Mouse (Mus musculus): ENCODE results near the gene Atf5. TPM values are rescaled to one million over a fixed set of nuclear protein-coding genes. Genes with fewer than 3 reads are reported as not detected.
A peak's percentile ranks its signal among the peaks of the same experiment; 100 is the strongest.

Atf5 gene
- polyA plus RNA-seq, 1 experiment, result 939 TPM

DNA sequence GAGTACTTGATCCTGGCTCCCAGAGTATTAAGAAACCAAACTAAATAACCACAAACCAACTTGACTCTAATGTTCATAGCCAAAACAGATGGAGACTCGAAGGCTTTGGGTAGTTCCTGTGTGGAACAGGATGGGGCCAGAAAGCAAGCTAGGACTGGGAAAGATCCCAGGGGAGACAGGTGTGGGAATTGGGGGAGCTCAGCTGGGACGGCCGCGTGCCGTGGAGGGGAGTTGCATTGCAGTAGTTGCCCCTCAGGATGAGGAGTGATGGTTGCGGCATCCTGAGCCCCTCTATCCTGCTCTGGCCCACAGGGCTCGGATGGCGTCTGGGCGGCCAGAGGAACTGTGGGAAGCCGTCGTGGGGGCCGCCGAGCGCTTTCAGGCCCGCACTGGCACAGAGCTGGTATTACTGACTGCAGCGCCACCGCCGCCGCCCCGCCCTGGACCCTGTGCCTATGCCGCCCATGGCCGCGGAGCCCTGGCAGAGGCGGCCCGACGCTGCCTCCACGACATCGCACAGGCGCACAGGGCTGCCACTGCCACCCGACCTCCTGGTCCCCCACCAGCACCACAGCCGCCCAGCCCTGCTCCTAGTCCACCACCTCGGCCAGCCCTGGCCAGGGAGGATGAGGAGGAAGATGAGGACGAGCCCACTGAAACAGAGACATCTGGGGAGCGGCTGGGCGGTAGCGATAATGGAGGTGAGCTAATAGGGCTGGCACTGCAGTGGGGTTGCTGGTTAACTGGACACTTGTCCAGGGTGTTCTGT, 36.0 kb upstream of the Atf5 start:
- H3K36me3 ChIP-seq (ENCODE audit: control insufficient read depth, insufficient read depth), result no peaks in the 10 kb centered on the region
- H3K4me3 ChIP-seq, result no peak overlapping the region
- no peak overlapping the region for H3K4me2 ChIP-seq (ENCODE audit: low read depth)
- no peak for TF ChIP-seq MYOD1 (IDR thresholded peaks at IDR 0.05; ENCODE audit: control insufficient read depth in 1 of 3, insufficient read length in 2 of 3, low read depth in 2 of 3)
- TF ChIP-seq POLR2AphosphoS2 (IDR thresholded peaks at IDR 0.05; ENCODE audit: insufficient read length, low read depth), result peak; percentile 35
- no peaks in the 10 kb centered on the region for H3K27me3 ChIP-seq (ENCODE audit: control insufficient read depth, insufficient read depth, insufficient read length)
- H3ac ChIP-seq (ENCODE audit: control insufficient read depth, insufficient read length), result no peak overlapping the region
- H3K79me2 ChIP-seq (ENCODE audit: control insufficient read depth, insufficient read depth), result peaks cover 28% of the 10 kb centered on the region

DNA sequence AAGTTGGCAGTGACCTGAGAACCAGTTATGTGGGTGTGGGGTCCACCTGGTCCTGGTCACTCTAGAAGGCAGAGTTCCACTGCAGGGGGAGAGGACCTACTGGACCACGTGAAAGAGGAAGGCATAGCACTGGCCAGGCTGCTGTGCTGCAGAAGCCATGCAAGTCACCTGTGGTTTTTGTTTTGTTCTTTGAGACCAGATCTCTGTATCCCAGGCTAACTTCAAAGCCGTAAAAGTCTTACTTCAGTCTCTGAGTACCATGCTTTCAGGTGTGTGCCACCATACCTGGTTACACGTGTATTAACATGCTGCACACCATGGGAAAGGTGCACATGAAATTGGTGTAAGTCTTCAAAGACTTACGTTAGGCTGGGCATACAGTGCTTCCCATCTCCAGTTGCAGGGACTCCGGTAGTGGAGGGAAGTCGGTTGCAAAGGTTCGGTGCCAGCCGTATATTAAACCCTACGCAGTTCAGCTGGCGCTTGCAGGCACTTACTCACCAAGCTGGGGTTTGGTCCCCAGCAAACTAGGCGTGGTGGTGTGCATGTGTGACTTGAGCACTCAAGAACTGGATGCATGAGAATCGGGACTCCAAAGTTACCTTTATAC, 35.3 kb upstream of the Atf5 start:
- no peaks in the 10 kb centered on the region for H3K27me3 ChIP-seq (ENCODE audit: control insufficient read depth, insufficient read depth, insufficient read length)
- no peaks in the 10 kb centered on the region for H3K36me3 ChIP-seq (ENCODE audit: control insufficient read depth, insufficient read depth)
- H3K4me2 ChIP-seq (ENCODE audit: low read depth), result peak overlapping the region; percentile 72
- peaks cover 33% of the 10 kb centered on the region for H3K79me2 ChIP-seq (ENCODE audit: control insufficient read depth, insufficient read depth)
- peak overlapping the region; percentile 94 for H3K4me3 ChIP-seq
- no peak overlapping the region for H3ac ChIP-seq (ENCODE audit: control insufficient read depth, insufficient read length)
- no peak for TF ChIP-seq TCF12 (IDR thresholded peaks at IDR 0.05; ENCODE audit: insufficient read depth, poor library complexity, severe bottlenecking)
- no peak for TF ChIP-seq MYOD1 (IDR thresholded peaks at IDR 0.05; ENCODE audit: control insufficient read depth in 1 of 3, insufficient read length in 2 of 3, low read depth in 2 of 3)
- no peak for TF ChIP-seq POLR2AphosphoS2 (IDR thresholded peaks at IDR 0.05; ENCODE audit: insufficient read length, low read depth)
- no peak for TF ChIP-seq E2F4 (IDR thresholded peaks at IDR 0.05; ENCODE audit: insufficient read depth)
- TF ChIP-seq USF1 (IDR thresholded peaks at IDR 0.05; ENCODE audit: low read depth), result no peak
- no peak for TF ChIP-seq MAX (IDR thresholded peaks at IDR 0.05; ENCODE audit: low read depth)
- no peak for TF ChIP-seq CEBPB (IDR thresholded peaks at IDR 0.05; ENCODE audit: insufficient read depth, poor library complexity, severe bottlenecking)
- no peak for TF ChIP-seq REST (IDR thresholded peaks at IDR 0.05; ENCODE audit: insufficient read depth, insufficient read length)
- no peak for TF ChIP-seq SRF (IDR thresholded peaks at IDR 0.05; ENCODE audit: control insufficient read depth, insufficient read length, low read depth)
- no peak for TF ChIP-seq POLR2A (IDR thresholded peaks at IDR 0.05; ENCODE audit: insufficient read length, low read depth)
- TF ChIP-seq TCF3 (IDR thresholded peaks at IDR 0.05; ENCODE audit: insufficient read length, low read depth), result no peak
- no peak for TF ChIP-seq MYOG (IDR thresholded peaks at IDR 0.05; ENCODE audit: control insufficient read depth in 1 of 3, insufficient read depth in 1 of 3, insufficient read length in 2 of 3, low read depth in 2 of 3)

DNA sequence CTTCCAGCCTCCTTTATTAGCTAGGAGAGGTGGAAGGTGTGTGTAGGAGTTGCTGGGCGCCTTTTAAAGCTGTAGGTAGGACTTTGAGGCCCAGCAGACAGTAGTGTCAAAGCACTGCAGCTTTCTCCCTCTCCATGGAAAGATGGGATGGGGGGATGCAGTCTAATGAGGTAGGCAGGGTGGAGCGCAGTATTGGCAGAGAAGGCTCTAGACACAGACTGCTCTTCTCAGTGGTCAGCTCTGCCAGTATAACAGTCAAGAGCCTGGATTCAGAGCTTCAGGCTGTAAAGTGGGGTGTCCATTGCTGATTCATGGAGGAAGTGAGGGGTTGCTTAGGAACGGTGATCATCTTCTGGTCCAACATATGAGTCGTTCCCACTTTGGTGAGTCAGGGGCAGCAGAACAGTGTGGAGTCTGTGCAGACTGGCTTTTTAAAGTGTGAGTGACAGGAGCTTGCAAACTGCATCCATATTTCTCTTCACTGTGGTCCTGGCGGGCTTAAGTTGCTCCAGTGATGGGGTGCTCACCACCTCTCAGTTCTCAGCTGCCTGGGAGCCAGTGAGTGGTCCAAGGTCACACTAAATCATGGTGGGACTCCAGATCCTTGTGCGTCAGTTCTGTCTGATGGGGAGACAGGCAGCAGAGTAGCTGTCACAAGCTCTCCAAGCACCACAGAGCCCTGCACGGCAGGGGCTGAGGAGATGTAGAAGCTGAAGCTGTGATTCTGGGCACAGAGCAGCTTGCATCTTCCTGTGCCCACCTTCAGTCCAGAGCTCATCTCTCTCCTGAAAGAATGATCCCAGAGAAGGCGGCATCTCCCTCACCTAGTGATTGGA, 34.5 kb upstream of the Atf5 start:
- peaks cover 7% of the 10 kb centered on the region for H3K36me3 ChIP-seq (ENCODE audit: control insufficient read depth, insufficient read depth)
- H3K4me2 ChIP-seq (ENCODE audit: low read depth), result peak overlapping the region; percentile 72
- no peaks in the 10 kb centered on the region for H3K27me3 ChIP-seq (ENCODE audit: control insufficient read depth, insufficient read depth, insufficient read length)
- TF ChIP-seq MAX (IDR thresholded peaks at IDR 0.05; ENCODE audit: low read depth) (no peak), TCF12 (IDR thresholded peaks at IDR 0.05; ENCODE audit: insufficient read depth, poor library complexity, severe bottlenecking) (no peak), SRF (IDR thresholded peaks at IDR 0.05; ENCODE audit: control insufficient read depth, insufficient read length, low read depth) (no peak), E2F4 (IDR thresholded peaks at IDR 0.05; ENCODE audit: insufficient read depth) (no peak), POLR2AphosphoS2 (IDR thresholded peaks at IDR 0.05; ENCODE audit: insufficient read length, low read depth) (no peak), MYOD1 (IDR thresholded peaks at IDR 0.05; ENCODE audit: control insufficient read depth in 1 of 3, insufficient read length in 2 of 3, low read depth in 2 of 3) (no peak), USF1 (IDR thresholded peaks at IDR 0.05; ENCODE audit: low read depth) (no peak), MYOG (IDR thresholded peaks at IDR 0.05; ENCODE audit: control insufficient read depth in 1 of 3, insufficient read depth in 1 of 3, insufficient read length in 2 of 3, low read depth in 2 of 3) (no peak), TCF3 (IDR thresholded peaks at IDR 0.05; ENCODE audit: insufficient read length, low read depth) (no peak), REST (IDR thresholded peaks at IDR 0.05; ENCODE audit: insufficient read depth, insufficient read length) (no peak), POLR2A (IDR thresholded peaks at IDR 0.05; ENCODE audit: insufficient read length, low read depth) (no peak), CEBPB (IDR thresholded peaks at IDR 0.05; ENCODE audit: insufficient read depth, poor library complexity, severe bottlenecking) (no peak)
- H3K4me3 ChIP-seq, result peak overlapping the region; percentile 94
- H3K79me2 ChIP-seq (ENCODE audit: control insufficient read depth, insufficient read depth), result peaks cover 34% of the 10 kb centered on the region
- peak overlapping the region; percentile 80 for H3ac ChIP-seq (ENCODE audit: control insufficient read depth, insufficient read length)

DNA sequence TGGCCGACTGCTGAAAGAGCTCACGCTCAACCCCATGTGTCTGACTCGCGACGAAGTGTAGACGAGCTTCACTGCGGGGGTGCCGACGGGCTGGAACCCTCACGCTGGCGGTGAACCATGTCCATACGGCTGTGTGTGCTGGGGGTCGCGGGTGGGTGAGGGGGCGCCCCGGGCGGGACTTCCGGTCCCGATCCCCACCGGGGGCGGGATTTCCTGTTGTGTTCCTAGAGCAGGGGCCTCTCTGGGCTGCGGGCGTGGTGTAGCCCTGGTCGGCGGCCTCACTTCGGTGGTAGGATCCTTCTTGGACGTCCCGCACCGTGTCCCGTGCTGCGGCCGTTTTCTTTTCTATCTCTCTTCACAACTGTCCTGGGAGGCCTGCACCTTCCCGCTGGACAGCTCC, 33.7 kb upstream of the Atf5 start:
- peak overlapping the region; percentile 94 for H3K4me3 ChIP-seq
- no peaks in the 10 kb centered on the region for H3K27me3 ChIP-seq (ENCODE audit: control insufficient read depth, insufficient read depth, insufficient read length)
- peak overlapping the region; percentile 80 for H3ac ChIP-seq (ENCODE audit: control insufficient read depth, insufficient read length)
- TF ChIP-seq REST (IDR thresholded peaks at IDR 0.05; ENCODE audit: insufficient read depth, insufficient read length) (no peak), POLR2A (IDR thresholded peaks at IDR 0.05; ENCODE audit: insufficient read length, low read depth) (peak; percentile 46)
- H3K36me3 ChIP-seq (ENCODE audit: control insufficient read depth, insufficient read depth), result peaks cover 7% of the 10 kb centered on the region
- peak overlapping the region; percentile 72 for H3K4me2 ChIP-seq (ENCODE audit: low read depth)
- peaks cover 34% of the 10 kb centered on the region for H3K79me2 ChIP-seq (ENCODE audit: control insufficient read depth, insufficient read depth)

Data from myocyte (in vitro differentiated cells).